Mouse (Mus musculus): ENCODE data around the gene Mapk8ip2.

GRCm38 (mm10) chr15:89512679-89513078, 59.0 kb downstream of the Mapk8ip2 start:
- no peak for TF ChIP-seq ZC3H11A (IDR thresholded peaks at IDR 0.05; ENCODE audit: low read depth, low read length)
- TF ChIP-seq POLR2AphosphoS2 (IDR thresholded peaks at IDR 0.05; ENCODE audit: low read depth, low read length), result no peak
- TF ChIP-seq POLR2A (IDR thresholded peaks at IDR 0.05; ENCODE audit: low read depth, low read length), result no peak
- TF ChIP-seq CTCF (conservative IDR thresholded peaks at IDR 0.05 in 1 of 2, IDR thresholded peaks at IDR 0.05 in 1 of 2; ENCODE audit: low read depth in 2 of 2, low read length in 2 of 2), result no peak
- no peak for TF ChIP-seq ETS1 (conservative IDR thresholded peaks at IDR 0.05; ENCODE audit: low read depth, low read length)
- TF ChIP-seq CHD2 (IDR thresholded peaks at IDR 0.05; ENCODE audit: low read length), result no peak
